Mouse (Mus musculus): ENCODE results near the gene Fgf4. TPM values are rescaled to one million over a fixed set of nuclear protein-coding genes. Genes with fewer than 3 reads are reported as not detected.

Gene Fgf4
- not detected in 2 replicates for polyA plus RNA-seq (2015; fragmentation: Nextera tagmentation; extraction: Ambion mirVana)

- no peak within 1 kb of the TSS for H3K9ac ChIP-seq (ENCODE audit: low read depth, low read length)
- ATAC-seq: no peak
- no peaks in the 10 kb centered on the region for H3K4me1 ChIP-seq (ENCODE audit: control insufficient read depth, insufficient read depth, low read length)
- no peak within 1 kb of the TSS for H3K4me3 ChIP-seq (ENCODE audit: low read depth, low read length)
- no peak within 1 kb of the TSS for H3K4me2 ChIP-seq (ENCODE audit: low read length)
- H3K27me3 ChIP-seq (ENCODE audit: control insufficient read depth, insufficient read depth, low read depth, low read length): peaks cover 5% of the 10 kb centered on the region
- H3K36me3 ChIP-seq (ENCODE audit: control insufficient read depth, insufficient read depth, low read length): no peaks in the 10 kb centered on the region
- no peaks in the 10 kb centered on the region for H3K9me3 ChIP-seq (replicated peaks; ENCODE audit: control insufficient read depth, low read length, poor library complexity, severe bottlenecking)
- H3K27ac ChIP-seq (ENCODE audit: low read length): no peak within 1 kb of the TSS
Observed at GRCm38 (mm10) chr7:144847067-144847466, at the start of gene Fgf4. Gene Fgf4, plus strand, starts transcription at chr7:144847367.

- 44% methylated on average over 1 of the region's 1 CpGs for WGBS
- ATAC-seq: no peak
- no peak overlapping the region for H3K4me3 ChIP-seq (ENCODE audit: low read depth, low read length)
Observed at GRCm38 (mm10) chr7:144798471-144798870, 48.7 kb upstream of the Fgf4 start.

GRCm38 (mm10) chr7:144807036-144807435 is 40.1 kb upstream of the Fgf4 start:
- H3K4me2 ChIP-seq (ENCODE audit: low read length): no peak overlapping the region
- ATAC-seq: no peak
- H3K9me3 ChIP-seq (replicated peaks; ENCODE audit: control insufficient read depth, low read length, poor library complexity, severe bottlenecking): no peaks in the 10 kb centered on the region
- H3K36me3 ChIP-seq (ENCODE audit: control insufficient read depth, insufficient read depth, low read length): no peaks in the 10 kb centered on the region
- H3K4me1 ChIP-seq (ENCODE audit: control insufficient read depth, insufficient read depth, low read length): no peaks in the 10 kb centered on the region
- no peak overlapping the region for H3K27ac ChIP-seq (ENCODE audit: low read length)
- no peak overlapping the region for H3K4me3 ChIP-seq (ENCODE audit: low read depth, low read length)
- WGBS: 68% methylated on average over 6 of the region's 6 CpGs
- no peaks in the 10 kb centered on the region for H3K27me3 ChIP-seq (ENCODE audit: control insufficient read depth, insufficient read depth, low read depth, low read length)
- H3K9ac ChIP-seq (ENCODE audit: low read depth, low read length): no peak overlapping the region

More at GRCm38 (mm10) chr7:144798471-144798870, 48.7 kb upstream of the Fgf4 start:
- no peak overlapping the region for H3K27ac ChIP-seq (ENCODE audit: low read length)
- no peaks in the 10 kb centered on the region; the same call in 1 of the 2 replicates for H3K27me3 ChIP-seq (ENCODE audit: control insufficient read depth, insufficient read depth, low read depth, low read length)
- no peaks in the 10 kb centered on the region for H3K9me3 ChIP-seq (replicated peaks; ENCODE audit: control insufficient read depth, low read length, poor library complexity, severe bottlenecking)
- no peaks in the 10 kb centered on the region; the same call in 1 of the 2 replicates for H3K4me1 ChIP-seq (ENCODE audit: control insufficient read depth, insufficient read depth, low read length)
- H3K9ac ChIP-seq (ENCODE audit: low read depth, low read length): no peak overlapping the region
- H3K36me3 ChIP-seq (ENCODE audit: control insufficient read depth, insufficient read depth, low read length): no peaks in the 10 kb centered on the region
- H3K4me2 ChIP-seq (ENCODE audit: low read length): no peak overlapping the region

- Histone ChIP-seq H3K36me3 (ENCODE audit: control insufficient read depth, insufficient read depth, low read length) (no peaks in the 10 kb centered on the region), H3K27me3 (ENCODE audit: control insufficient read depth, insufficient read depth, low read depth, low read length) (no peaks in the 10 kb centered on the region), H3K27ac (ENCODE audit: low read length) (no peak overlapping the region), H3K4me2 (ENCODE audit: low read length) (no peak overlapping the region), H3K9ac (ENCODE audit: low read depth, low read length) (no peak overlapping the region), H3K4me1 (ENCODE audit: control insufficient read depth, insufficient read depth, low read length) (no peaks in the 10 kb centered on the region), H3K4me3 (ENCODE audit: low read depth, low read length) (no peak overlapping the region), H3K9me3 (replicated peaks; ENCODE audit: control insufficient read depth, low read length, poor library complexity, severe bottlenecking) (no peaks in the 10 kb centered on the region)
- ATAC-seq: no peak
- 76% methylated on average over 4 of the region's 4 CpGs for WGBS
Observed at GRCm38 (mm10) chr7:144807976-144808577, 39.1 kb upstream of the Fgf4 start.

- Histone ChIP-seq H3K27ac (ENCODE audit: low read length) (no peak overlapping the region), H3K4me3 (ENCODE audit: low read depth, low read length) (no peak overlapping the region), H3K9ac (ENCODE audit: low read depth, low read length) (no peak overlapping the region), H3K4me2 (ENCODE audit: low read length) (no peak overlapping the region), H3K36me3 (ENCODE audit: control insufficient read depth, insufficient read depth, low read length) (no peaks in the 10 kb centered on the region), H3K27me3 (ENCODE audit: control insufficient read depth, insufficient read depth, low read depth, low read length) (no peaks in the 10 kb centered on the region), H3K9me3 (replicated peaks; ENCODE audit: control insufficient read depth, low read length, poor library complexity, severe bottlenecking) (no peaks in the 10 kb centered on the region), H3K4me1 (ENCODE audit: control insufficient read depth, insufficient read depth, low read length) (no peaks in the 10 kb centered on the region)
- no peak for ATAC-seq
- 46% methylated on average over 4 of the region's 4 CpGs for WGBS
Observed at GRCm38 (mm10) chr7:144811521-144811920, 35.6 kb upstream of the Fgf4 start.

GRCm38 (mm10) chr7:144821901-144822300 is 25.3 kb upstream of the Fgf4 start:
- H3K36me3 ChIP-seq (ENCODE audit: control insufficient read depth, insufficient read depth, low read length): no peaks in the 10 kb centered on the region
- no peak for ATAC-seq
- H3K4me1 ChIP-seq (ENCODE audit: control insufficient read depth, insufficient read depth, low read length): no peaks in the 10 kb centered on the region
- H3K27me3 ChIP-seq (ENCODE audit: control insufficient read depth, insufficient read depth, low read depth, low read length): no peaks in the 10 kb centered on the region
- WGBS: 33% methylated on average over 7 of the region's 7 CpGs
- no peak overlapping the region for H3K4me2 ChIP-seq (ENCODE audit: low read length)
- no peak overlapping the region for H3K27ac ChIP-seq (ENCODE audit: low read length)
- peaks cover 5% of the 10 kb centered on the region; the same call in 1 of the 2 replicates for H3K9me3 ChIP-seq (replicated peaks; ENCODE audit: control insufficient read depth, low read length, poor library complexity, severe bottlenecking)
- H3K9ac ChIP-seq (ENCODE audit: low read depth, low read length): no peak overlapping the region
- no peak overlapping the region for H3K4me3 ChIP-seq (ENCODE audit: low read depth, low read length)

GRCm38 (mm10) chr7:144823988-144824387 is 23.2 kb upstream of the Fgf4 start:
- Histone ChIP-seq H3K36me3 (ENCODE audit: control insufficient read depth, insufficient read depth, low read length) (no peaks in the 10 kb centered on the region), H3K4me3 (ENCODE audit: low read depth, low read length) (no peak overlapping the region), H3K4me2 (ENCODE audit: low read length) (no peak overlapping the region), H3K27me3 (ENCODE audit: control insufficient read depth, insufficient read depth, low read depth, low read length) (no peaks in the 10 kb centered on the region), H3K9ac (ENCODE audit: low read depth, low read length) (no peak overlapping the region), H3K9me3 (replicated peaks; ENCODE audit: control insufficient read depth, low read length, poor library complexity, severe bottlenecking) (no peaks in the 10 kb centered on the region), H3K4me1 (ENCODE audit: control insufficient read depth, insufficient read depth, low read length) (no peaks in the 10 kb centered on the region), H3K27ac (ENCODE audit: low read length) (no peak overlapping the region)
- ATAC-seq: no peak
- 86% methylated on average over 2 of the region's 2 CpGs for WGBS

- 37% methylated on average over 11 of the region's 11 CpGs for WGBS
- no peak overlapping the region for H3K4me3 ChIP-seq (ENCODE audit: low read depth, low read length)
- no peaks in the 10 kb centered on the region for H3K27me3 ChIP-seq (ENCODE audit: control insufficient read depth, insufficient read depth, low read depth, low read length)
- H3K9me3 ChIP-seq (replicated peaks; ENCODE audit: control insufficient read depth, low read length, poor library complexity, severe bottlenecking): no peaks in the 10 kb centered on the region
- H3K4me1 ChIP-seq (ENCODE audit: control insufficient read depth, insufficient read depth, low read length): no peaks in the 10 kb centered on the region
- H3K27ac ChIP-seq (ENCODE audit: low read length): no peak overlapping the region
- H3K4me2 ChIP-seq (ENCODE audit: low read length): no peak overlapping the region
- H3K36me3 ChIP-seq (ENCODE audit: control insufficient read depth, insufficient read depth, low read length): no peaks in the 10 kb centered on the region
- no peak overlapping the region for H3K9ac ChIP-seq (ENCODE audit: low read depth, low read length)
- no peak for ATAC-seq
Observed at GRCm38 (mm10) chr7:144828369-144828768, 18.8 kb upstream of the Fgf4 start.

GRCm38 (mm10) chr7:144837891-144838488 is 9.2 kb upstream of the Fgf4 start, which contains the start of gene Fgf3:
Gene Fgf3, plus strand, starts transcription at chr7:144838083.
- 1% methylated on average over 39 of the region's 43 CpGs for WGBS
- Histone ChIP-seq H3K9me3 (replicated peaks; ENCODE audit: control insufficient read depth, low read length, poor library complexity, severe bottlenecking) (no peaks in the 10 kb centered on the region), H3K27me3 (ENCODE audit: control insufficient read depth, insufficient read depth, low read depth, low read length) (peaks cover 61% of the 10 kb centered on the region), H3K36me3 (ENCODE audit: control insufficient read depth, insufficient read depth, low read length) (no peaks in the 10 kb centered on the region), H3K4me1 (ENCODE audit: control insufficient read depth, insufficient read depth, low read length) (peaks cover 10% of the 10 kb centered on the region), H3K4me3 (ENCODE audit: low read depth, low read length) (peak within 1 kb of the TSS; percentile 42), H3K27ac (ENCODE audit: low read length) (no peak within 1 kb of the TSS), H3K9ac (ENCODE audit: low read depth, low read length) (peak within 1 kb of the TSS; percentile 5), H3K4me2 (ENCODE audit: low read length) (peak within 1 kb of the TSS; percentile 67)
- no peak for ATAC-seq

All from midbrain, embryonic 16.5 days (tissue).